Mouse (Mus musculus): ENCODE data around the gene Abtb2. TPM values are rescaled to one million over a fixed set of nuclear protein-coding genes. Genes with fewer than 3 reads are reported as not detected.
"Not testable (repeated sequence)": the region's sequence is repeated elsewhere in the genome, so short reads cannot be mapped to it uniquely, and the experiment has no call there.

Abtb2 gene
- 7.9 and 10.4 TPM in 2 replicates for polyA plus RNA-seq (2012; rRNA removed)

DNA sequence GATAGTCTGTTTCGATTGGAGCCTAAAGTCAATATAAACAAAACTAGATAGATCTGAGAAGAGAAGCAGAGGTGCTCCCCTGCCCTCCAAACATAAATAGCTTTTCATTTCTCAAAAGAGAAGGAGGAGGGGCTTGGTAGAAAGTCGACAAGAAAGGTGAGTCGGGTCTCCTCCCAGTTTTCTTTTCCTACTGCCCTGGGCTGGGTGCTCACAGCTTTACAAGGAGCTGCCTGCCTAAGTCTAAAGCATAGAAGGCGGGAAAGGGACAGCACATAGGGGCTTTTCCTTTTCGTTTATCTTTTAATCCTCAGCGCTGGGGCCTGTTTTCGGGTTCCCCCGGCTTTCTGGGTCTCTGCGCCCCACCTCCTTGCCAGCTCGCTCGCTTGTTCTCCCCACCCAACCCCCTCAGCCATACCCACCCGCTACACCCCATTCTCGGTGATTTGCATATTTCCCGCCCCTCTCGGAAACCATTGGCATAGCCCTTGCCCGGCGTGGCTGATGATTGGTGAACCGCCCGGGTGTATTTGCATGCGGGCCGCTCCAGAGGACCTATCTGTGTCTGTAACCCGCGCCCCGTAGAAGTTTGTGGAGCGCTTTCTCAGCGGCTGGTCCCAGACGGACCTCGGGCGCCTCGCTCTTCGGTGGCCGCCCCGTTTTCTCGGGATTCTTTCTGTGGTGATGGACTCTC is at the start of gene Abtb2:
Gene Abtb2, plus strand, starts transcription at position 579 of the 691 bp plus-strand sequence.
- TF ChIP-seq CTCF (IDR thresholded peaks at IDR 0.05; ENCODE audit: insufficient read depth, low read length) (no peak), POLR2A (IDR thresholded peaks at IDR 0.05; ENCODE audit: borderline replicate concordance, extremely low read depth, low read depth, low read length) (peak; percentile 84)
- Histone ChIP-seq H3K4me3 (replicated peaks; ENCODE audit: extremely low read depth, low read depth, low read length) (peak within 1 kb of the TSS; percentile 63), H3K4me1 (ENCODE audit: control insufficient read depth, insufficient read depth, low read length) (peaks cover 10% of the 10 kb centered on the region)
- under 1% methylated on average over 34 of the region's 34 CpGs for WGBS
- peak; percentile 89 for DNase-seq

DNA sequence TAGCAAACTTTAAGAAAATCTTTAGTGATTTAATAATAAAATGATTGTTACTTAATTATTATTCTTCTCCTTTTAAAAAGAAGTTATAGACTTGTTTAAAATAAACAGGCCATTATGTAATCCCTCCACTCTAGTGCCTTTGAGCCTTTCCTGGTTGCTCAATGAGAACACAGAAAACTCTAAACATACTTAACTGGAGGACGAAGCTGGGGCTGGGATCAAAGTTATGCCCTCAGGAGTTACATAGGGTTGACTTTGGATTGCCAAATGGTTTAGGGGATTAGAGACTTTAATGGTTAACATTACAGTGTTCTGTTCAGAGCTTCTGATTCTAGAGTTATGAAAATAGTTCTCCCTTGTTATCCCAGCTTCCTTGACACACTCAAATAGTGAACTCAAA is 49.6 kb upstream of the Abtb2 start:
- WGBS: 46% methylated on average over 1 of the region's 1 CpGs
- no peak for TF ChIP-seq CTCF (IDR thresholded peaks at IDR 0.05; ENCODE audit: insufficient read depth, low read length)
- TF ChIP-seq POLR2A (IDR thresholded peaks at IDR 0.05; ENCODE audit: borderline replicate concordance, extremely low read depth, low read depth, low read length): no peak
- Histone ChIP-seq H3K4me1 (ENCODE audit: control insufficient read depth, insufficient read depth, low read length) (no peaks in the 10 kb centered on the region), H3K4me3 (replicated peaks; ENCODE audit: extremely low read depth, low read depth, low read length) (no peak overlapping the region)
- no peak for DNase-seq

DNA sequence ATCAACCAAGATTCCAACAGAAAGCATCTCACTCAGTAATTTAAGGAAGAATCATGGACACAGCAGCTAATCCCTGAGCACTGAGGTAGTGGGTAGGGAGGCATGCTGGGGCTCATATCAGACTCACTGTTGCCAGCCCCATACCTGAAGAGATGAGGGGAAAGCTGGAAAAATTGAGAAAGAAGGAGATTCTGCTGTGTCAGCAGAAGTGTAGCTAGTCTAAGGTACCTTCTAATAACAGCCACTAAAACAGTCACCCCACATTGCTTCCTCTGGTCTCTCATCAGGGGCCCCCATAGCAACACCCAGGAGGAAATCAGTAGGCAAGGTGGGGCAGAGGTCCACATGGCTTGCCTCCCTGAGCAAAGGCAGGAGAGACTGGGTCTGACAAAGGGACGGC is 40.5 kb upstream of the Abtb2 start:
- no peak for TF ChIP-seq CTCF (IDR thresholded peaks at IDR 0.05; ENCODE audit: insufficient read depth, low read length)
- no peak for TF ChIP-seq POLR2A (IDR thresholded peaks at IDR 0.05; ENCODE audit: borderline replicate concordance, extremely low read depth, low read depth, low read length)
- Histone ChIP-seq H3K4me1 (ENCODE audit: control insufficient read depth, insufficient read depth, low read length) (no peaks in the 10 kb centered on the region), H3K4me3 (replicated peaks; ENCODE audit: extremely low read depth, low read depth, low read length) (no peak overlapping the region)
- DNase-seq: no peak
- WGBS: 79% methylated on average over 1 of the region's 1 CpGs

DNA sequence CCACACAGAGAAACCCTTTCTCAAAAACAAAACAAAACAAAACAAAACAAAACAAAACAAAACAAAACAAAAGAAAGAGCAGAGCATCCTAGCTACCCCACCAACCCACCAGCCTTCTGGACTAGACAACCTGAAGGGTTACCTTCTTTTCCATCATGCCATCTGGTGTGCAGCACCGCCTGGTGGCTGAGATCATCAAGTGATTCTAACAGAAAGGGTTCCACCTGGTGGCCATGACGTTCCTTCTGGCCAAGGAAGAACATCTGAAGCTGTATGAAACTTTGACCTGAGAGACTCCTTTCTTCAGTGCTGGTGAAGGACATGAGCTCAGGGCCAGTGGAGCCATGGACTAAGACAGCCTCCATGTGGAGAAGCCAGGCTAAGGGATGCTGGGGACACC is 19.0 kb upstream of the Abtb2 start:
- no peak overlapping the region for H3K4me3 ChIP-seq (replicated peaks; ENCODE audit: extremely low read depth, low read depth, low read length)
- TF ChIP-seq POLR2A (IDR thresholded peaks at IDR 0.05; ENCODE audit: borderline replicate concordance, extremely low read depth, low read depth, low read length) (no peak), CTCF (IDR thresholded peaks at IDR 0.05; ENCODE audit: insufficient read depth, low read length) (peak; percentile 98)
- 4% methylated on average over 2 of the region's 2 CpGs for WGBS
- peak; percentile 64 for DNase-seq
- H3K4me1 ChIP-seq (ENCODE audit: control insufficient read depth, insufficient read depth, low read length): no peaks in the 10 kb centered on the region

DNA sequence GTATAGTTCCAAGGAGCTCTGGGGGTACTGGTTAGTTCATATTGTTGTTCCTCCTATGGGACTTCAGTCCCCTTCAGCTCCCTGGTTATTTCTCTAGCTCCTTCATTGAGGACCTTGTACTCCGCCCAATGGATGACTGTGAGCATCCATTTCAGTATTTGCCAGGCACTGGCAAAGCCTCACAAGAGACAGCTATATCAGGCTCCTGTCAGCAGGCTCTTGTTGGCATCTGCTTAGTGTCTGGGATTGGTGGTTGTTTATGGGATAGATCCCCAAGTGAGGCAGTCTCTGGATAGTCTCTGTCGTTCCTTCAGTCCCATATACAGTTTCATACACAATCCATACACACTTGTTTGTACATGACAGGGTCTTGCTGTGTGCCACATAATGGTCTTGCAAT is 15.8 kb upstream of the Abtb2 start:
- H3K4me1 ChIP-seq (ENCODE audit: control insufficient read depth, insufficient read depth, low read length); DNase-seq; H3K4me3 ChIP-seq (replicated peaks; ENCODE audit: extremely low read depth, low read depth, low read length): not testable (repeated sequence)
- 79% methylated on average over 2 of the region's 2 CpGs for WGBS

DNA sequence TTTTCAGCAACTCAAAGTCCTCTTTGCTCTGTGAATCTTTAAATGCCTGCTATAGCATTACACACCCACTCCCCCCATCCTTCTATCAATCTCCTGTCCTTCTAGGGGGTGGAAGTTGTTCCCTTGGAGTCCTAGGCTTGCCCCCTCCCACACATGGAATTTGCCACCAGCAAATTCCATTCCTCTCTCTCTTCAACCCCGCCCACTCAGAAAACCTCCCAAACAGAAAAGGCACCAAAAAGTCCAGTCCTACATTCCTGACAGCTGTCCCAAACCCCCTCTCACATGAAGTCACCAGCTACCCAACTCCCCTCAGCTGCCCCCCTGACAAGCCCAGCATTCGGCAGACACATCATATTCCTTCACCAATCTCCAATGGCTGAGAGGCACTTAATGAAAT is 12.1 kb upstream of the Abtb2 start:
- WGBS: 60% methylated on average over 2 of the region's 2 CpGs
- TF ChIP-seq CTCF (IDR thresholded peaks at IDR 0.05; ENCODE audit: insufficient read depth, low read length): no peak
- no peak for TF ChIP-seq POLR2A (IDR thresholded peaks at IDR 0.05; ENCODE audit: borderline replicate concordance, extremely low read depth, low read depth, low read length)
- DNase-seq: no peak
- no peaks in the 10 kb centered on the region for H3K4me1 ChIP-seq (ENCODE audit: control insufficient read depth, insufficient read depth, low read length)
- H3K4me3 ChIP-seq (replicated peaks; ENCODE audit: extremely low read depth, low read depth, low read length): no peak overlapping the region

DNA sequence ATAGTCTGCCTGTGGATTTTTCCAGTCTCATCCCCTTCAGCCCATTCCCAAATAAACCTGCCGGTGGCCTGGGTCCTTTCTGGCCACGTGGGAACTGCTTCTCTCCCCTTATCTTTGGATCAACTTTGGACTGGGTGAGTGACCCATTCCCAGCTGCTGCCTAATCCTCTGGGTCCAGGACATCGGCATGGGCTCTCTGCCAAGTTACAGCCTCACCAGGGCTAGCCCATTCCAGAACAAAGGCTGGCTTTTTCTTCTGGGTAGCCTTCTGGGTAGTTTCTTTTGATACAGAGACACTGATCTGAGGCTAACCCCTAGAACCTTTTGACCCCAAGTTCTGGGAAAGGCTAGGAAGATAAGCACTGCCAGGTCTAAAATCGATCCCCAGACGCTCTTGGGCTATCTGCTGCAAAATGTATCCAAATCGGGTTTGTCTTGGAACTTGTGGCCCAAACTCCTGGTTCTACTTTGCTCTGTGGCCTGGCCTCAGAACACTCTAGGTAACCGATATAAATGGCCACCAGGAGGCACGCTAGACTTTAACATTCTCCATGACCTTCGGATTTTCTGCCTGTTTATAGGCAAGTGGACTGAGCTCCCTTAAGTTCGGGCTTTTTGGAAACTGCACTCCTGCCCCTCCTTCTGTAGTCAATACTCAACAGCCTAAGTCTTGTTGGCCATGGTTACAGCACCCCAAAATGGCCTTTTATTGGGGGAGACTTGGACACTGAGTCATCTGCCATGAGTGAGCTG is 9.8 kb upstream of the Abtb2 start:
- TF ChIP-seq POLR2A (IDR thresholded peaks at IDR 0.05; ENCODE audit: borderline replicate concordance, extremely low read depth, low read depth, low read length): no peak
- TF ChIP-seq CTCF (IDR thresholded peaks at IDR 0.05; ENCODE audit: insufficient read depth, low read length): no peak
- Histone ChIP-seq H3K4me1 (ENCODE audit: control insufficient read depth, insufficient read depth, low read length) (no peaks in the 10 kb centered on the region), H3K4me3 (replicated peaks; ENCODE audit: extremely low read depth, low read depth, low read length) (no peak overlapping the region)
- DNase-seq: no peak
- WGBS: 56% methylated on average over 10 of the region's 10 CpGs

DNA sequence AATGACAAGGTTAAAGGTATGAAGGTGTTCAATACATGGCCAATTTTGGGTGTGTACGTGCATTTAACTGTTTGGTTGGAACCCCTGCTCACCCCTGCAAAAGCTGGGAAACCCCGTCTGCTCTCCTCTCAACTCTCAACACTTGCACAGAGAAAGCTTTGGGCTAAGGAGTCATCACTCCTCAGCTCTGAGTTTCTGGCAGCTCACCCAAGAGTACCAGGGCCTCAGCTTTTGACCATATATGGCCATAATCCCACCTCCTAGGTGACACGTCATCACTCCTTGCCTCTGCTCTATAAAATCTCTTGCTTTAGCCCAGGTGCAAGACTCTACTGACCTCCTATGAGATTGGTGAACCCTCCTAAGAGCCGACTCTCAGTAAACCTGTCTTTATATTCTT is 5.2 kb upstream of the Abtb2 start:
- no peak overlapping the region for H3K4me3 ChIP-seq (replicated peaks; ENCODE audit: extremely low read depth, low read depth, low read length)
- H3K4me1 ChIP-seq (ENCODE audit: control insufficient read depth, insufficient read depth, low read length): peaks cover 8% of the 10 kb centered on the region
- WGBS: 65% methylated on average over 4 of the region's 4 CpGs
- TF ChIP-seq POLR2A (IDR thresholded peaks at IDR 0.05; ENCODE audit: borderline replicate concordance, extremely low read depth, low read depth, low read length) (no peak), CTCF (IDR thresholded peaks at IDR 0.05; ENCODE audit: insufficient read depth, low read length) (no peak)
- no peak for DNase-seq

DNA sequence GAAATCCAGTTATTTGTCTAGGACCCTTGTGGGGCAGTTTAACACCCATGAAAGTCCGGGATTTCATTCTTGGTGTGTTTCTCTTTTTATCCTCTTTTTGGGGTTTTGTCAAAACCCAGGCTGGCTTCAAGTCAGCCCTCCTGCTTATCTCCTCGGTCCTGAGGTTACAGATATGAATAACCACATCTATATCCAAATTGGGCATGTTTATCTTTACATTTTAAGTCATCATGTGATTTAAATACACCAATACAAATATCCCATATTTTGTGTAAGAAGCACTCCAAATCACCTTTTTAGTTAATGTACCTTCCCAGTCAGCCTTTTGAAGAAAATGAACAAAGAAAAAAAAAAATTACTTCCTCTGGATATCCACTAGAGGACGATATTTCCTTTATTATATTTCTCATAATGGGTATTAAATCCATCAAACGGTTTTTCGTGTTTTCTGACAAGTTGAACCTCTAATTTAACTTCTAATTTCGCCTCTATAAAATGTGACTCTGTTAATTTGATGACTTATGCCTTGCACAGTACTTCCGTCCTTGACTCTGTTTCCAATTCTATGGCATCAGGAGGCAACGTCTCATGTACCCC is 1.6 kb upstream of the Abtb2 start:
- no peak overlapping the region for H3K4me3 ChIP-seq (replicated peaks; ENCODE audit: extremely low read depth, low read depth, low read length)
- peak; percentile 43; the same call in 1 of the 2 replicates for TF ChIP-seq CTCF (IDR thresholded peaks at IDR 0.05; ENCODE audit: insufficient read depth, low read length)
- no peak for TF ChIP-seq POLR2A (IDR thresholded peaks at IDR 0.05; ENCODE audit: borderline replicate concordance, extremely low read depth, low read depth, low read length)

More for the DNA sequence above, 1.6 kb upstream of the Abtb2 start:
- H3K4me1 ChIP-seq (ENCODE audit: control insufficient read depth, insufficient read depth, low read length): peaks cover 10% of the 10 kb centered on the region
- DNase-seq: no peak
- 13% methylated on average over 8 of the region's 8 CpGs for WGBS
